Mouse (Mus musculus): ENCODE measurements around the gene Tcf20.

Tcf20 gene

DNA sequence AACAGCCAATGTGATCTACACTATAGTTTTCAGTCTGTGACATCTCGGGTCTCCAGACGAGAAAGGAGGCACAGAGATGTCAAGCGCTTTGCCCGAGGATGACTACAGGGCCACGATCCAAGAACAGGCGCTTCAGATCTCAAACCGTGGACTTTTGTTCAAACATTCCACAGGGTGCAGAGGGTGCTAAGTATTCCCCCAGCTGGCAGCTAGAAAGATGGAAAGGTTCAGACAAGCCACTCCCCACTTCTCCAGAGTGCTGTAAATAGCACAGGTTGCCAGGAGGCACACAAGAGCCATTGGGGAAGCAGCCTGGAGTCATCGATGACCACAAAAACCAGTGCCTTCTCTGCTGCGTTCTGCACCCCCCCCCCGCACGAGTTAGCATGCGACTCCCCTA lies 28.5 kb downstream of the Tcf20 start:
- no peak for DNase-seq (ENCODE audit: low spot score in 2 of 2)

DNA sequence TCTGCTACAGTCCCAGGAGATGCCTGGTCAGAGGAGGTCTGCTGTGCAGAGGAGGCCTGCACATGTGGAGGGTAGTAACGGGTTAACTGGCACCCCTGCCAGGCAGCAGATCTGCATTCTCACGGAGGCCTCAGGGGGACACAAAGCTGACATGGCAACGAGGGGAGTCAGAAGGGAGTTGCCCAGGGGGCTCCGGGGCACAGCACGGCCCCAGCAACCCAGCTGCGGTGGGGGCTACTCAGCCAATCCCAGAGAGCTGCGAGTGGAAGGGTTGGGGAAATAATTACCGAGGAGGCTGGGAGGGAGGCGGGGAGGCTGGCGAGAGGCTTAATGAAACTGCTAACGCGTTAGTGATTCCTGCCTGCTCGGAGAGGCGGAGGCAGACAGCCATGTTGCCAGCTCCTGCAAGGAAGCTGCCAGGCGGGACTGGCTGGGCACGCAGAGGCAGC lies 29.4 kb downstream of the Tcf20 start:
- DNase-seq (ENCODE audit: low spot score in 2 of 2): peak in 1 of 2 experiments; percentile 62

DNA sequence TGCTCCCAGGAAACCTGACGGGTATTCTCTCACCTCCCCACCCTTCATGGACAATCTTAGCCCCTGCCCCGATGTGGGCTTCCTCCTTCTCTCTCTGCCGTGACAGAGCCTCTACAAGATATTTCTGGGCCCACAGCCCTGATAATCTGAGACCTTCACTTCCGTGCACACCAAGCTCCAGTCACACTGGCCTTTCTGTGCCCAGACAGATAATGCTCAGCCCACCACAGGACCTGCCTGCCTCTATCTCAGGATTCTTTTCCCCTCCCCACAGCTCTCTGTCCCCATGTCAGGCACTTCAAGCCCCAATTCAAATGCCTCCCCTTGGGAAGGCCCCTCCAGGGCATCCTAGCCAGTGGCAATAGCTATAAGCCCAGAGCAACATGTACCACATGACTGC lies 31.0 kb downstream of the Tcf20 start:
- no peak for DNase-seq (ENCODE audit: low spot score in 2 of 2)

DNA sequence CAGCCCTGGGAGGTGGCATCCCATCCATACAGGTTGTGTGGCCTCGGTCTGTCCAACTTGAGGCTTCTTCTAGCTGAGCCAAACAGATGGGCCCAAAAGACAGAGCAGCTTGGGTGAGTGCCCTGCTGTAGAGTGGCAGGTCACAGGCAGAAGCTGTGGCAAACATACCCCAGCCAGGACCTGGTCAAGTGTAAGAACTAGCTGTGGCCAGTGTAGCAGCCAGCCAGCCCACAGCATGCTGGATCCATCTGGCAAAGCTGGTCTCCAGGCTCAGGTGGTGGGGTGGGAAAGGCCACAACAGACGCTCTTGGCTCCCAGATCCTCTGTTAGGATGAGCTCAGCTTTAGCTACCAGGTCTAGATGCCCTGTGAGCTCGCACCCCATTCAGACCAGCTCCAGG lies 31.4 kb downstream of the Tcf20 start:
- DNase-seq (ENCODE audit: low spot score in 2 of 2): no peak

DNA sequence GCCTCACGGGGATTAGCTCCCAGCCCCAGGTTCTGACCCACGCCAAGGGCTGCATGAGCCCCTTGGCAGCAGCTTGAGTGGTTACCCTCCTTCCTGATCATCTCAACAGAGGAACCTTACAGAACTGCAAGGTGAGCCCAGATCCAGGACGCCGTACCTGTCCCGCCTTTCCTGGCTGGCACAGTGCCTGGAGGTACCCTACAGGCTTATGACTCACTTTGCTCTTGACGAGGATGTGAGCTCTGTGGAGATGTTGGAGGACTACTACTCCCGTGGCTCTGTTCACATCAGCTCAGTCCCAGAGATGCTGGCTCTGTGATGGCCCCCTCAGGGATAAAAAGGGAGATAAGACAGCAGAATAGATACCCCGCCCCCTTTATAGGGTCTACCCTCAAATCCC lies 32.4 kb downstream of the Tcf20 start:
- DNase-seq (ENCODE audit: low spot score in 2 of 2): no peak

DNA sequence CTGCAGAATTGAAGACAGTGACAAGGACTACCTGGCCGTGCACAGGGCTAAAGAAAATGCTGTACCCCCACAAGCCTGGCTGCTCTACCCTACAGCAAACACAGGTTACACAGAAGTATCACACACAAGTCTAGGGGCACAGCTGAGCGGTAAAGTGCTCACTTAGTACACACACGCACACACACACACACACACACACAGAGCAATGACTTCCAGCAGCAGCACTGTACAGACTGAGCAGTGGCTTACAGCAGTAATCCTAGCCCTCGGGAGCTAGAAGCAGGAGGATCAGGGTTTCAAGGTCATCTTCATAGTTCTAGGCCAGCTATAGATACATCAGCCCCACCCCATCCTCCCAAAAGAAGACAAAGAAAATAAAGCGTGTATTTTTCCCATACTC lies 33.6 kb downstream of the Tcf20 start:
- no peak for DNase-seq (ENCODE audit: low spot score in 2 of 2)

DNA sequence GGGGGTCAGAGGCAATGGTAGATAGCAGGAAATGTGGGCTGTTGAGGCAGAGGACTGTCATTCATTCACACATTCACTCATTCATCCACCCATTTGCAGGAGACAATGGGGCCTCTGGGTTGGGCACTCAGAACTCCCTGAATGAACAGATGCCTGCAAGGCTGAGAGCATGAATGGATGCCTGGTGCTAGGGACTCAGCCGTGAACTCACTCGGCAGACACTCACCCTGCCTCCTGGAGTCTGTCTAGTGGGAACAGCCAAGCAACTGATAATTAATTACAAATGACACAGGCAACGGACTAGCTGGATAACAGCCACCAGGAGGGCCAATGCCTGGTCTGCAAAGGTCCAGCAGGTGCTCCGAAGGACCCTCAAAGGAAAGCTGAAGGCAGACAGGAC lies 34.6 kb downstream of the Tcf20 start:
- DNase-seq (ENCODE audit: low spot score in 2 of 2): no peak

DNA sequence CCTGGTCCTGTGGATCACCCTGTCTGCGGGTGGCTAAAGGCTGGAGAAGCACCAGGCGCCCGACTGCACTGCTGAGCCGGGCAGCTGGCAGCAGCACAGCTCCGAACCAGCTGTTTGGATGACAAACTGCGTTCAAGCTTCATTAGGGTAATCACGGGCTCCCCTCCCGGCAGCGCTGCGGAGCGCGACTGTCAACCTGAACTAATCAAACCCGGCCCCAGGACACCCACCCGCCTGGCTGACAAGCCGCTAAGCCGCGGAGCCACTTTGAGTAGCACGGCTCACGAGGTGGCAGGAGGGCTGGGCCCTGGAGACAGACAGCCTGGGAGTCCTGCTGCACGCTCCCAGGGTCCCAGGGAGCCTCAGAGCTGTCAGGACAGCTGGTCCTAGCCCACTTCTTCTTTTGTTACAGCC lies 35.4 kb downstream of the Tcf20 start:
- no peak for DNase-seq (ENCODE audit: low spot score in 2 of 2)

DNA sequence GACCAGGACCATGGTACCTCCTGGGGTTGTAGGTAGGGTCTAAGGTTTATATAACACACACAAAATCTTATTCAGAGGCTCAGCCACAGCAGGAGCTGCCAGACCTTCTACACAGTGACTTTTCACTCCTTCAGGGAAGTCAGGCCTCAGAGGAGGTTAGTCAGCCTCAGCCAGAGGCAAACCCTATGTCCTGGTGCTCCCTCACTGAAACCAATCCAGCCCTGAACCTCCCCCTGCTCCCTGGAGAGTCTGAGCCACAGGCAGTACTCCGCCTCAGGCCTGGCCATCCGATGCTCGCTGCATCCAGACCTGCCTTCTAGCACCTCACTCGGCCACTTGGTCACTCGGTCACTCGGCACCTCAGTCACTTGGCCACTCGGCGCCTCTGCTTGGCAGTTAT lies 37.4 kb downstream of the Tcf20 start:
- no peak for DNase-seq (ENCODE audit: low spot score in 2 of 2)

DNA sequence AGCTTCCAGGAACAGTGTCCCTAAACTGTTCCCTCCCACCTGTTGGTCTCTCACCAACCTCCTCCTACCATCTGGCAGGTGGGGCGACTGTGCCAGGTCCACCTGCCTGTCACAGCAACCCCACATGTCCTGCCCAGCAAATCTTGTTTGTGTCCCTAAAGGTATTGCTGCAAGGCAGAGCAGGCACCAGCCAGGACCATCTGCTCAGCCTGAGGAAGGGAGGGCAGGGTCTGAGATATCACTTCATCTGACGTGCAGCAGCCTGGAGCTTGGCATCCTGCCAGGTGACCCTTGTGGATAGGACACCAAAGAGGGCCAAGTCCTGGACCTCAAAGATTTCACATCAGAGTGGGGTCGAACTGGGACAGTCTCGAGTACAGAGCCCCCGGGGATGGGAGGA lies 40.2 kb downstream of the Tcf20 start:
- DNase-seq (ENCODE audit: low spot score in 2 of 2): no peak

DNA sequence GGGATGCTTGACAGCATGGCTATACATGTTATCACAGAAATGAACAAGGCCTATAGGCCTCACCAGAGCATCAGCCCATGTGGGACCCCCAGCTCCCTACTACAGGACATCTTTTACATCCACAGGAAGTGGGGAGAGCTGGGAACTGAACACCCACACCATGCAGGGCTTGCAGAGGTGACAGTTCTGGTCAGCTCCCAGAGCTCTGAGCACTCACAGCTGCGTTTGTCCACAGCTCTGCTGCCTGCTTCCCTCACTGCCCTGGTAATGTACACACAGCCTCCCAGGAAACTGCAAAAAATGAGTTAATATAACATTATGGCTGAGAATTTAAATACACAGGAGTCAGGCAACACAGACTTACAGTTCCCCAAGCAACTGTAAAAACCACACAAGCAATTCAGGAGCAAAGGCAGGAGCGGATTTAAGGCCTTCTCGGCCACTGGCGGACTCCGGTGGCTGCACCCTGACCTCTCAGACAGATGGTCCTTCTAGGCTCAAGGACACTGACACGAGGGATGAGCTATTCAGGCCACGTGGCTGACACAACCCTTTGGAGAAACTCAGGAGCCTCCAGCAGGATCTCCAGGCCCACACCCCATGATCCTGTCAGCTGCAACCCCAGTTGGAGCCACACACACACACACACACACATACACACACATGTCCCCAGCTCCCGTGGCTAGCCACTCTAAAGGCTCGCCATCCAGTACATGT lies 43.0 kb downstream of the Tcf20 start:
- DNase-seq (ENCODE audit: low spot score in 2 of 2): no peak

DNA sequence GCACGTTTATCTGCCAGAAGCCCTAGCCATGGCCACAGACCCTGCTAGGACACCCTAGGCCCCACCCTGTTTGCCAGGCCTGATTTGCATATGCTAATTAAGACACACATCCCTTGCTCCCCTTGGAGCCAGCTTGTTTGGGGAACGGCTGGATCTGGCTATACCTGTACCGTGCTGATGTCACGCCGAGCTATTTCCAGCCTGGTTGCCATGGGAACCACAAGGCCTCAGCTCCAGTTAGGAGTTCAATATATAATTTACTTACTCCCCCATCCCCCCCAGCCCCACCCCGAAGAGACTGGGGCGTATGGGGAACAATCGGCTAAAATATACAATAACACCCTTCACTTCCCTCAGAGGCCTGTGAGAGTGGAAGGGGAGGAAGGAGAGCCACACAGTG lies 45.9 kb downstream of the Tcf20 start:
- peak in 1 of 2 experiments; percentile 72 for DNase-seq (ENCODE audit: low spot score in 2 of 2)

DNA sequence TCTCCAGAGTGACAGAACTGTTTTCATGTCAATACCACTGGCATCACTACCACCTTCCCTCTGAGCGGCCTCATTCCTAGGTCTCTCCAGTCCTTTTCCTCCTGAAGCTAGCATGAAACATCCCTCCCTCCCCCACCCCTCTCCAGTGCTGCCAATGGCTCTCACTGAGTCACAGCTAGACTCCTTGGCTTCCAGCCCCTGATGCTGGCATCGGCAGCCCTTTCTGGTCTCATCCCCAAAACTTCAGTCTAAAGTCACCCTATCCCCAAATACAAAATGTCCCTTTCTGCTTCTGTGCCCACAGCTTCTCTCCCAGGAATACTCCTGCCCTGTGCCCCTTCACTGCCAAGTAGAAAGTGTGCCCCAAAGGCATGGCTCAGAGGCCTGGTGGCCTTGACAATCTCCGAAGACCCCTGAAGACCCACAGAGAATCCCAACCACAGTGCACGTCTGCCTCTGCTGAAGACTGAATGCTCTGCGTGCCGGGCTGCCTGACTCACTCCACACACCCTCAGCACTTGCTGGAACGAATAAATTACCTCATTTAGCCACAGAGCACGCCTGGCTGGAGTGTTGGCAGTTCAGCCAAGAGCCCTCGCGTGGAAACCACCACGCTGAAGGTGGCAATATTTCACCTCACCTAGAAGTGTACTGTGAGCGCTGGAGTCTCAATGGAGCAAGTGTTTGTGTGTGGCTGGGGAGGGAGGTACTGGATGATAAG lies 47.0 kb downstream of the Tcf20 start:
- no peak for DNase-seq (ENCODE audit: low spot score in 2 of 2)

DNA sequence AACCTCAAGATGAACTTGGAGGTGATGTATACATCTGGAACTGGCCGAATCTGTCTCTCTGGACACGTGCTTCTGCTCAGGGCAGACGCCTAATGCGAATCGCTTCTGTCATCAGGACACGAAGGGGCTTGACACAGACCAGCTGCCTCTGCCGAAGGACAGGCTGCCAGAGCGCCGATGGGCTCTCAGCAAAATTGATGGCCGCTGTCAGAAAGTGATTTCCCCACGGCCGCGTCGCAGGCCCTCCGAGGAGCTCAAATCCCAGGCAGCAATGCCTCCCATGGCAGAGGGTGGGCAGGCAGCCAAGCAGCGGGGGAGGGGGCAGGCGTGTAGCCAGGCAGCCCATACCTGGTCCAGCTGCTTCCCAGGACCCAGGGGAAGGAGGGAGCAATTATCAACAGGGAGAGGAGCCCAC lies 49.5 kb downstream of the Tcf20 start:
- DNase-seq (ENCODE audit: low spot score in 2 of 2): no peak

DNA sequence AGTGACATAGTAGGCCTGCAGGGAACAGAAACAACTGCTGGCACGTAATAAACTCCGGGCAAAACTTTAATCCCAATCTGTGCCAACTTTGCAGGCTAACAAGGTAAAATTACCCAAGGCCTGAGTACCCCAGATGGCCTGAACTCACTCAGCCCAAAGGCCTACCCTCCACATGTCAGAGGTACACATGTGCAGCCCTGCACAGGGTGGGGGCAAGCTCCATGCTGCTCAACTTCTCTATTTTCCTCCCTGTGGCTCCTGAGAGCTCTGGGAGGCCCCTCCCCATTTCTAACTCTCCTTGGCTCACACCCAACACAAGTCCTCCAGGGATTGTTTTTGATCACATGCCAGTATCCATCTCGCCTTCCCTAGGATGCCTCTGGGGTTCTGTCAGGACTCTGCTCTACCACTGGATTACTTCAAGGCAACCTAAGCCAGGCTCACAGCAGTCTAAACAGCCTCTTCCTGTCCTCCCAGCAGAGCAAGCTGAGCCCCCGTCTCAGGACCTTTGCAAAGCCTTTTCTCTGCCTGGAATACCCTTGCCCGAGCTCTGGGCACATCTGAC lies 50.2 kb downstream of the Tcf20 start:
- no peak for DNase-seq (ENCODE audit: low spot score in 2 of 2)

DNA sequence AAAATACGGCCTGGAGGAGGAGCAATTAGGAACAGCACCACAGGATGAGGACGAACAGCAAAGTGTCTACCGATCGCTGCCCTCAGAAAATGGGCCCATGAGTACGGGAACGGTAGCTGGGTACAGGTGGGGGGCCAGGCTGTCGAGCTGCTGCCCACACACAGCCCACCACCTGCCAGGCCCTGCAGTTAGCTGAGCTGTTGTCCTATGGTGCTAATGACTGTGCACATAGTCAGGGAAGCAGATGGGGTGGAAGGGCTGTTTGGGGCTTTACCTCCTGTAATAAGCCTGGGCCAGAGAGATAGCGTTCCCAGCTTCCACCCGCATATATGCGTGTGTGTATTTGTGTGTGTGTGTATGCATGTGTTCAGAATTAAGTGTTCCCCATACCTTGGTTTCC lies 52.7 kb downstream of the Tcf20 start:
- DNase-seq (ENCODE audit: low spot score in 2 of 2): no peak

DNA sequence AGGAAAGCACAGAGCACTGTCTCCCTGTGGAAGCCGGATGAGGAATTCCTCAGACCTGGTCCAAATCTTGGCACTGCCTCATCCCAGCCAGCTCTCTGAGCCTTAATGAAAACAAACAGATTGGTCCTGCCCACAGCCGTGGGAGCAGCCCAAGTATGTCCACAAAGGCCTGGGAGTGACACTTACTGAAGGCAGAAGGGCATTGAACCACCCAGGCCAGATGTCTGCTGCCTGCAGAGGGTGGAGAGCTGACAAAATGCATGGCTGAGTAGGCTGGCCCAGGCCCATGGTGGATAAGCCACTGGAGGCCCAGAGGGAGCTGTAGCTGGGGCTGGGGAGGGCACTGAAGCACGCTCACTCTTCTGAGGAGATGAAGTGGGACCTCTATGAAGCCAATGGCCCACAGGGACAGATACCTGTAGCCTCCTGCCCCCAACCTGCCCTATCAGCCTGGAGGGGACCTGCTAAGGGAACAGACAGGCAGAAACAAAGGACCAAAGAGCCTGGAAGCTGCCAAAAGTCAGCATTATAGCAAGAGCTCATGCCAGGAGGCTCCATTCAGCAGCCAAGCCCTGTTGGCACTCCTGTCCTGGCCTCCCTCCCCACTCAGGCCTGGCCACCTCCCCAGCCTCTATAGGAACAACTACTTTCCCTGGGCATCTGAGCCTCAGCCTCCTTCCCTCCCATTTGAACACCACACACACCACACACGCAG lies 54.6 kb downstream of the Tcf20 start:
- no peak for DNase-seq (ENCODE audit: low spot score in 2 of 2)

DNA sequence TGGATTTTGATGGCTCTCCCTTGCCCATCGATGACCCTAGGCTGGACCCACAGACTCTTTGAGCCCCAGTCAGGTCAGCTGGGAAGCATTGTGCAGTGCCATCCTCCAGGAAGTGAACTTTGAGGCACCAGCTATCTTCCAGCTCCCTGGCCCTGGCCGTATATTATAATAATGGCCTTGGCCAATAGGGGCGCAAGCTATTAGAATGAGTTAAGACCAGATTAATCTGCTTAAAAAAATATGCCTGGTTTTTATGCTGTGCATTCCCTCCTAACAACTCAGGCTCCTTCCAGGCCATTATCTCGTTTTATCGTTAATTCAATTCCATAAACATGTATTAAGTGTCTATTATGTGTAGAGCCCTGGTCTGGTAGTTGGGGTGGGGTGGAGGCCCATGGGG lies 56.2 kb downstream of the Tcf20 start:
- no peak for DNase-seq (ENCODE audit: low spot score in 2 of 2)

DNA sequence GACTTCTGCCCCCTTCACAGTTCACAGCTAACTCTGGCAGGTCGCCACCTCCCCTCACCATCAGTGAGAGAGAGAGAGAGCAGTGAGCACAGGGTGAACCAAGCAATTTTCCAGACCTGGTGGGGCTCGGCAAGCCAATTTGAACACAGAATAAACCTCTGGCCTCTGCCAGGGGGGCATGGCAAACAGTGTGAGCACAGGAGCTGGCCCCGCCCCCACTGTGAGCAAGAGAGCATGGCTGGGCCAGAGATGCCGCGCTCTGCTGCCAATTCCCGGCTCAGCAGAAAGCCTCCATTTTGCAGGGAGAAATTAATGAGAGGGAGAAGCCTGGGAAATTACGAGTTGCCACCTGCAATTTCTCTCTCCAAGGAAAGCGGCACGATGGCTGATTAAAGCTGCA lies 58.1 kb downstream of the Tcf20 start:
- DNase-seq (ENCODE audit: low spot score in 2 of 2): peak in 1 of 2 experiments; percentile 46

DNA sequence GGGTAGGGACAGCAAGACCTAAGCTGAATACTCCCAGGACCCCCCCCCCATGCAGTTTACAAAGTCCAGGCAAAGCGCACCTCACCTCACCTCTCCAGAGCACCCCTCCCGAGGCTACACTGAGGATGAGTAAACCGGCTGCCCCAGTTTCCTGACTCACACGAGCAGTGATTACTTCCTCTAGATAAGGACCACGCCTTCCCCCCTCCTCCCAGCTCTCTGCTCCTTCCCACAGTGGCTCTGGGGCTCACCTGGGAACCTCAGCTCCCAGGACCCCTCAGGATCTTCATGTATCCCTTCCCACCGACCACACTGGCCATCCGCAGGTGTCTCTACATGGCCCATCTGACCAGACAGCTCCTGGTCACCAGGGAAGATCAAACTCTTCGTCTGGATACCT lies 58.8 kb downstream of the Tcf20 start:
- no peak for DNase-seq (ENCODE audit: low spot score in 2 of 2)

DNA sequence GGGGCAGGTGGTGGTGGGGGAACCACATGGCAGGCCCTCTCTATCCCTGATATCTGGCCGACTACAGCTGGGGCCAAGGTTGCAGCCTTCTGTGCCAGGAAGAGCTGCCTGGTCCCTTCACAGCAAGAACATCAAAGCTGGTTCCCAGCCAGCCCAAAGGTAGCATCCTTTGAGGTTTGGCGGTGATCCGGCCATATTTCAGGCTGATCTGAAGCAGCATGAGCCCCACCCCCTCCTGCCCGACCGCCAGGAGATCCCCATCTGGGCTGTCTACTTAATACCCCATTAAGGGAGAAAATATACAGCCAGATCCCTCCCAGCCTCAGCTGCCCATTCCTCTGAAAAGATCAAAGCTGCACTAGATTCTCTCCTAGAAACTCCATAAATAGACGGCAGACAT lies 59.6 kb downstream of the Tcf20 start:
- no peak for DNase-seq (ENCODE audit: low spot score in 2 of 2)

DNA sequence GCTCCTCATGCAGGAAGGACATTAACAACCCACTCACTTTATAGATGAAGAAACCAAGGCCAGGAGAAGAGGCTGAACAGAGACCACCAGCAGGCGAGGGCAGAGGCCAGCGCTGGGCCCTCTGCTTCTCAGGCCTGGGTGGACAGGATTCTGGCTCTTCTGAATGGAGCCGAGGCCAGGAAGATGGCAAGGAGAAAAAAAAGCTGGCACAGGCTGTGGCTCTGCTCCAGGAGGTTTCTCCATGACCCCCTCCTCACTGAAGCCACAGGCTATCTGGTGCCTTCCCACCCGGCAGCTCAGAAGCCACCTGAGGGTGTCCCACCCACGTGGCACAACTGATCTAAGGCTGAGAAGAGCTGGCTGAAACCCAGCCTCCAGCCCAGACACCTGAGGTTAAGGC lies 60.6 kb downstream of the Tcf20 start:
- DNase-seq (ENCODE audit: low spot score in 2 of 2): no peak

Measured in frontal cortex, postnatal 14 days (tissue).